Mouse (Mus musculus) forebrain, embryonic 15.5 days (tissue): ENCODE measurements around the gene Azgp1. TPM values are rescaled to one million over a fixed set of nuclear protein-coding genes. Genes with fewer than 3 reads are reported as not detected.

ENCODE experiments used
- polyA plus RNA-seq: library from polyadenylated mRNA; unstranded; fragments of >200 nt; fragmentation: Nextera tagmentation; extraction: Ambion mirVana; gene quantifications from 2 replicates; pipeline ENCODE4 v1.2.1, GENCODE M21; 2015

Gene Azgp1
- polyA plus RNA-seq, 1 experiment from 2014 or later: not detected

Other genes with a start within 250 kb of the Azgp1 start
- gene Nyap1, start 239.9 kb upstream of the Azgp1 start, polyA plus RNA-seq: 43.6 and 45.6 TPM in 2 replicates
- 75.6 and 76.1 TPM in 2 replicates for gene Tsc22d4, start 235.8 kb upstream of the Azgp1 start, polyA plus RNA-seq
- 36.9 and 42.4 TPM in 2 replicates for gene Ppp1r35, start 202.7 kb upstream of the Azgp1 start, polyA plus RNA-seq
- gene Mepce, start 193.9 kb upstream of the Azgp1 start, polyA plus RNA-seq: 12.3 and 12.6 TPM in 2 replicates
- 10.4 and 11.3 TPM in 2 replicates for gene Zcwpw1, start 193.7 kb upstream of the Azgp1 start, polyA plus RNA-seq
- 0.42 and 0.45 TPM in 2 replicates for gene Pilra, start 145.2 kb upstream of the Azgp1 start, polyA plus RNA-seq
- not detected in 2 replicates for gene Pilrb1, start 123.4 kb upstream of the Azgp1 start, polyA plus RNA-seq
- not detected in 2 replicates for gene Pilrb2, start 109.7 kb upstream of the Azgp1 start, polyA plus RNA-seq
- not detected in 2 replicates for gene Cyp3a13, start 59.9 kb upstream of the Azgp1 start, polyA plus RNA-seq
- gene Gjc3, start 18.4 kb upstream of the Azgp1 start, polyA plus RNA-seq: 0.11 TPM in 2 replicates
- gene Smok3a, start 39.7 kb downstream of the Azgp1 start, polyA plus RNA-seq: not detected in 2 replicates
- not detected in 2 replicates for gene Smok3b, start 39.9 kb downstream of the Azgp1 start, polyA plus RNA-seq
- gene Smok3c, start 71.7 kb downstream of the Azgp1 start, polyA plus RNA-seq: not detected in 2 replicates
- 27.8 and 28.0 TPM in 2 replicates for gene Zkscan1, start 103.6 kb downstream of the Azgp1 start, polyA plus RNA-seq
- 113 and 118 TPM in 2 replicates for gene Zscan21, start 135.4 kb downstream of the Azgp1 start, polyA plus RNA-seq
- gene Zfp113, start 174.2 kb downstream of the Azgp1 start, polyA plus RNA-seq: 42.5 and 47.1 TPM in 2 replicates
- 289 and 293 TPM in 2 replicates for gene Cops6, start 179.6 kb downstream of the Azgp1 start, polyA plus RNA-seq
- 29.5 and 29.6 TPM in 2 replicates for gene Ap4m1, start 190.5 kb downstream of the Azgp1 start, polyA plus RNA-seq
- 188 and 191 TPM in 2 replicates for gene Mcm7, start 190.9 kb downstream of the Azgp1 start, polyA plus RNA-seq
- gene Taf6, start 205.9 kb downstream of the Azgp1 start, polyA plus RNA-seq: 90.9 and 96.2 TPM in 2 replicates
- 34.7 and 36.8 TPM in 2 replicates for gene Cnpy4, start 206.0 kb downstream of the Azgp1 start, polyA plus RNA-seq
- gene Mblac1, start 212.8 kb downstream of the Azgp1 start, polyA plus RNA-seq: 12.9 and 14.0 TPM in 2 replicates
- not detected in 2 replicates for gene Nxpe5, start 244.4 kb downstream of the Azgp1 start, polyA plus RNA-seq